Mouse (Mus musculus) cerebellum, adult (tissue): ENCODE measurements at regions not wholly inside any gene's neighbourhood (a gene's known extent, or its start where the extent isn't known, plus 50 kb on each side); places are given as distances from the start of the nearest gene placed in this dataset.

Source experiments
- ATAC-seq: cut with Nextera tagmentation; 2 replicates; pipeline ENCODE4 v1.9.2; 2017; ENCODE audit warnings: mild to moderate bottlenecking, moderate library complexity, mixed read lengths; ENCODE audit not compliant: insufficient number of reproducible peaks, low FRiP score, low TSS enrichment

GRCm38 (mm10) chr3:33902431-33902830 lies 58.3 kb upstream of the Ccdc39 start:
- no peak for ATAC-seq

- ATAC-seq, result no peak
Measured at GRCm38 (mm10) chr3:33903326-33903725, 59.2 kb upstream of the Ccdc39 start.

- no peak for ATAC-seq
Measured at GRCm38 (mm10) chr3:33903816-33904215, 59.7 kb upstream of the Ccdc39 start.

GRCm38 (mm10) chr3:33904854-33905678 lies 61.0 kb upstream of the Ccdc39 start:
- ATAC-seq, result no peak

- ATAC-seq, result no peak
Measured at GRCm38 (mm10) chr3:33905679-33906007, 61.5 kb upstream of the Ccdc39 start.

GRCm38 (mm10) chr3:33907061-33907460 lies 63.0 kb upstream of the Ccdc39 start:
- no peak for ATAC-seq

- ATAC-seq, result no peak
Measured at GRCm38 (mm10) chr3:33911559-33911958, 67.4 kb upstream of the Ccdc39 start.

GRCm38 (mm10) chr3:33913470-33913869 lies 69.4 kb upstream of the Ccdc39 start:
- no peak for ATAC-seq

- no peak for ATAC-seq
Measured at GRCm38 (mm10) chr3:33914386-33914785, 70.3 kb upstream of the Ccdc39 start.

- no peak for ATAC-seq
Measured at GRCm38 (mm10) chr3:33915777-33916176, 71.7 kb upstream of the Ccdc39 start.

GRCm38 (mm10) chr3:33916318-33916717 lies 72.2 kb upstream of the Ccdc39 start:
- no peak for ATAC-seq

GRCm38 (mm10) chr3:33916818-33917217 lies 72.7 kb upstream of the Ccdc39 start:
- ATAC-seq, result no peak

- ATAC-seq, result peak; percentile 56
Measured at GRCm38 (mm10) chr3:33918785-33919184, 74.7 kb upstream of the Ccdc39 start.

- no peak for ATAC-seq
Measured at GRCm38 (mm10) chr3:33925072-33925471, 81.0 kb upstream of the Ccdc39 start.

GRCm38 (mm10) chr3:33955064-33955463 lies 64.7 kb upstream of the Fxr1 start:
- ATAC-seq, result no peak

GRCm38 (mm10) chr3:33955854-33956624 lies 63.7 kb upstream of the Fxr1 start:
- ATAC-seq, result peak; percentile 81

- ATAC-seq, result no peak
Measured at GRCm38 (mm10) chr3:33956625-33957023, 63.1 kb upstream of the Fxr1 start.

- ATAC-seq, result no peak
Measured at GRCm38 (mm10) chr3:33957676-33958075, 62.1 kb upstream of the Fxr1 start.

- ATAC-seq, result no peak
Measured at GRCm38 (mm10) chr3:33958216-33958615, 61.5 kb upstream of the Fxr1 start.

- ATAC-seq, result no peak
Measured at GRCm38 (mm10) chr3:33960211-33960610, 59.5 kb upstream of the Fxr1 start.

- no peak for ATAC-seq
Measured at GRCm38 (mm10) chr3:33962938-33963337, 56.8 kb upstream of the Fxr1 start.

GRCm38 (mm10) chr3:33967184-33967583 lies 52.6 kb upstream of the Fxr1 start:
- ATAC-seq, result no peak
